Mouse (Mus musculus): Measurements from ENCODE around the gene Steap1. TPM values are rescaled to one million over a fixed set of nuclear protein-coding genes. Genes with fewer than 3 reads are reported as not detected.

Steap1 gene
- total RNA-seq (2021): under 1 TPM in 1 of 2 experiments, not detected in 1; 0.61 TPM

GRCm38 (mm10) chr5:5748866-5749682 is at the start of gene Steap1:
TSS of gene Steap1 (minus strand) at chr5:5749326.
- DNase-seq: peak; percentile 82 to 84

GRCm38 (mm10) chr5:5787106-5787505 is 38.0 kb upstream of the Steap1 start:
- DNase-seq: no peak

- no peak for DNase-seq
Measured at GRCm38 (mm10) chr5:5756392-5757019, 7.4 kb upstream of the Steap1 start.

- DNase-seq: peak; percentile 42 to 67
Measured at GRCm38 (mm10) chr5:5755039-5755438, 5.9 kb upstream of the Steap1 start.

GRCm38 (mm10) chr5:5749772-5750222 is 671 bp upstream of the Steap1 start:
- DNase-seq: peak; percentile 16 to 22

GRCm38 (mm10) chr5:5734445-5734844 is 14.7 kb downstream of the Steap1 start:
- DNase-seq: no peak

- DNase-seq: no peak
Measured at GRCm38 (mm10) chr5:5732858-5733257, 16.3 kb downstream of the Steap1 start.

GRCm38 (mm10) chr5:5732208-5732607 is 16.9 kb downstream of the Steap1 start:
- DNase-seq: no peak

GRCm38 (mm10) chr5:5729904-5730303 is 19.2 kb downstream of the Steap1 start:
- no peak for DNase-seq

- no peak for DNase-seq
Measured at GRCm38 (mm10) chr5:5722217-5722616, 26.9 kb downstream of the Steap1 start.

- DNase-seq: no peak
Measured at GRCm38 (mm10) chr5:5711032-5711431, 38.1 kb downstream of the Steap1 start.

GRCm38 (mm10) chr5:5707341-5708278 is 41.5 kb downstream of the Steap1 start:
- DNase-seq: no peak

- no peak for DNase-seq
Measured at GRCm38 (mm10) chr5:5705019-5705418, 44.1 kb downstream of the Steap1 start.

- DNase-seq: no peak
Measured at GRCm38 (mm10) chr5:5700386-5700785, 48.7 kb downstream of the Steap1 start.

GRCm38 (mm10) chr5:5698830-5699229 is 50.3 kb downstream of the Steap1 start:
- no peak for DNase-seq

GRCm38 (mm10) chr5:5695401-5695942 is 53.7 kb downstream of the Steap1 start:
- no peak for DNase-seq

- peak; percentile 21 to 24 for DNase-seq
Measured at GRCm38 (mm10) chr5:5693956-5694653, 55.0 kb downstream of the Steap1 start, which contains the start of gene Steap2. TSS of gene Steap2 (minus strand) at chr5:5694578.

- DNase-seq: peak in 1 of 2 experiments; percentile 1
Measured at GRCm38 (mm10) chr5:5693541-5693955, 55.6 kb downstream of the Steap1 start.

- no peak for DNase-seq
Measured at GRCm38 (mm10) chr5:5692167-5692738, 56.9 kb downstream of the Steap1 start.

- no peak for DNase-seq
Measured at GRCm38 (mm10) chr5:5688945-5689540, 60.1 kb downstream of the Steap1 start.

- no peak for DNase-seq
Measured at GRCm38 (mm10) chr5:5688228-5688627, 60.9 kb downstream of the Steap1 start.

Measured in layer of hippocampus, postnatal 36 days (tissue).